Mouse (Mus musculus): Measurements from ENCODE around the gene Fam216b.

Fam216b gene

DNA sequence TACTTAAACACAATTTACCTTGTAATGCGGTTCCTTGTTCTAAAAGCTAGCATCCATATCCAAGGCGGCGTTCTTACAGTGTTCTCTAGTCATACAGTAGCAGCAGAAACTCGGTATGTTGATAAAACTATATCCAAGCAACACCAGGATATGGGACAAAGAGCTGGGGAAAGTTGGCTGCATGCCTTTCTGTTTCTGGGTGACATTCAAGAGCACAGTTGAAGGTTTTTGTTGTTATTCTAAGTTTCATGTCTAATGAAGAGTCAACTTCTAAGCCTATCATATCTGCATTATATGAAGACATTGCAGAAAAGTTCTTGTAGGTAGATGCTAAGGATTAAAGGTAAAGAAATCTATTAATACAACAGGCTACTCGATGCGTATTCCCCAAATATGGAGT, at the start of gene Fam216b:
TSS of gene Fam216b (minus strand) at position 101 of the 400 bp plus-strand sequence.
- DNase-seq (ENCODE audit: low spot score in 2 of 2), result no peak

DNA sequence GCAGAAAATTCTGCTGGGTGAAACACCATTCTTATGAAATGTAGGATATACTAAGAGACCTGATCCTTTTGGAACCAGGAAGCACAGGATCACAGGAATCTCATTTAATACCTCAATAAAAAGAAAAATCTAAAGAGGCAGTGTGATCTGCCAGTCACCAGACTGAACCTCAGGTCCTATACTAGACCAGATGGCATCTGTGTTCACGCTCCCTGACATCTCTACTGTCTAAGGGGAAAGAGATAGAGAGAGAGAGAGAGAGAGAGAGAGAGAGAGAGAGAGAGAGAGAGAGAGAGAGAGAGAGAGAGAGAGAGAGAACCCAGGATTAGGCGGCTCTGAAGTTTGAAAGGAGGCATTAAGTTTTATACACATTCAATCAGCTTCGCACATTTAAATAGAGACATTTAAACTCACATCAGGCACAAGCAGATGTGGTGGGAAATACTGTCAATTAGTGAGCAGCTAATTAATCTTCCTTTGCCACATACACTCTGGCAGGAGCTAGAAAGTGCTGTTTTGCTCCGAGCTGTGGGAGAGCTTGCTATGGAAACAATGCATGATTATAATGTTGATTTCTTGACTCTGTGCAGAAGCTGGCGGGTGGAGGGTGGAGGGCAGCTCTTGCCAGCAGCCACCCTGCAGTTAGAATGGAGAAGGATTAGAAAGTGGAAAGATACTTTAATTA, 43.7 kb upstream of the Fam216b start:
- DNase-seq (ENCODE audit: low spot score in 2 of 2), result no peak

GRCm38 (mm10) chr14:78126670-78127069, 37.9 kb upstream of the Fam216b start:
- DNase-seq (ENCODE audit: low spot score in 2 of 2), result no peak

DNA sequence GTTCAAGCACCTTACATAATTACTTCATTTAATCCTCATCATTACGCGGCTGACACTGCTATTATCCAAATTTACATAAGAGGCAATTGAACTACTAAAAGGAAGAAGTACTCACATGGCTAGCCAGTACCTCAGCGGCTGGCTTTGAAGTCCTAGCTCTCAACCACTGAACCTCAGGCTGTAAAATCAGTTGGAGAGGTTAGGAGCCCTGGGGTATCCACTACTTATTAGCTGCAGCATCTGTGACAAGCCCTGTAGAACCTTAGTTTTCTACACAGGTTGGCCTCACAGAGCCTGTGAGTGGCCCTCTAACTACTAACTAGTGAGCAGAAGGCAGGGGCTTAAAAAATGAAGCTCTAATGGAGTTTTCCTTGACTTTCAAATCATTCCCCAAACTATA, 31.5 kb upstream of the Fam216b start:
- DNase-seq (ENCODE audit: low spot score in 2 of 2), result no peak

- DNase-seq (ENCODE audit: low spot score in 2 of 2), result no peak
These were observed 30.8 kb upstream of the Fam216b start for GRCm38 (mm10) chr14:78119449-78120200.

DNA sequence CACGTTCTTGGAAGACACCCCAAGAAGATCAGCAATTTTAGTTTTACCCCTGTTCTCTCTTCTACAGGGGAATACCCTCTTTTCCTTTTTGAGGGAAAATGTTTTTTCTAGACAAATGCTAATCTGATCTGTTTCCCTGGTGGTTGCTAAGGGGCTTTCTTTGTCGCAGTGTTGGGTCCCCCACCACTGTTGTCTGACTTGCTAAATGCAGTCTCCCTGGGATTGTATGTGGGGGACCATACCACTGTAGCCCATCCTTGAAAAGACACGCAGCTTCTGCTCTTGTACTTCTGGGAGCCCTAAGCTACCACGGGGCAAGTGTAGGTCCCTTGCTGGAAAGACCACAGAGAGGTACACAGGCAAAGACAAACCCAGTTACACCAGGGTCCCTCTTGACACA, 28.9 kb upstream of the Fam216b start:
- DNase-seq (ENCODE audit: low spot score in 2 of 2), result no peak

DNA sequence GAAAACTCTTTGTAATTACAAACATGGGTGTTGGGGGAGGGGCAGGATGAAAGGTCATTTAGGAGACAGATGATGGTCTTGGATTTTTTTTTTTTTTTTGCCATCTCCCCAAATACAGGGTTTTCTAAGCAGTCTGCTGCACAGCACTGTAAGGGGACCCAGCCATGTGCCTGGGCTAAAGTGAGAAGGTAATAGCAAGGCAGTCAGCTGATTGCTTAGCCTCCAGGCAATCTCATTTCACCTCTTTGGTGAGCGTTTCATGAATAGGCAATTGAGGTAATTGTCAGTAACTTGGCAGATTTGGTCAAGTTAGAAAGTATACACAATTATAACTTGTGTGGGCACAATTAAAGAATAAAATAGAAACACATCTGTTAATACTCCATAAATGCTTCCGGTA, 28.5 kb upstream of the Fam216b start:
- DNase-seq (ENCODE audit: low spot score in 2 of 2), result no peak

GRCm38 (mm10) chr14:78112466-78112865, 23.7 kb upstream of the Fam216b start:
- no peak for DNase-seq (ENCODE audit: low spot score in 2 of 2)

GRCm38 (mm10) chr14:78110871-78111270, 22.1 kb upstream of the Fam216b start:
- DNase-seq (ENCODE audit: low spot score in 2 of 2), result no peak

GRCm38 (mm10) chr14:78109419-78109818, 20.6 kb upstream of the Fam216b start:
- no peak for DNase-seq (ENCODE audit: low spot score in 2 of 2)

GRCm38 (mm10) chr14:78108388-78108787, 19.6 kb upstream of the Fam216b start:
- no peak for DNase-seq (ENCODE audit: low spot score in 2 of 2)

GRCm38 (mm10) chr14:78089591-78089990, 784 bp upstream of the Fam216b start:
- no peak for DNase-seq (ENCODE audit: low spot score in 2 of 2)

DNA sequence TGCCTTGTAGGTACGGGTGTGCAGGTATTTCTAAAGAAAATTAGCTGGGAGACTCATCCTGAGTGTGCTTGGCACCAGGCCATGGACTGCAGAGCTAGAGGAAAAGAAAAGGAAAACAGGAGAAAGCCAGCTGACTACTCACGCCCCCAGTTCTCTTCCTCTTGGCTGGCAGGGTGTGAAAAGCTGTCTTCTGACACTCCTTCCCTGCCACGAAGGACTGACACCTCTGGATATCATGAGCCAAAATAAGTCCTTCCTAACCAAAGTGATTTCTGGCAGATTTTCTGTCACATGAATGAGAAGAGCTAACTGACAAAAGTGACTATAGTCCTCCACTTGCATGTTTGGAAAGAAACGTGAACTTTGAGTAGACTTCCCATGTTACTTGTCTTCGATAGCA, 5.3 kb downstream of the Fam216b start:
- no peak for DNase-seq (ENCODE audit: low spot score in 2 of 2)

DNA sequence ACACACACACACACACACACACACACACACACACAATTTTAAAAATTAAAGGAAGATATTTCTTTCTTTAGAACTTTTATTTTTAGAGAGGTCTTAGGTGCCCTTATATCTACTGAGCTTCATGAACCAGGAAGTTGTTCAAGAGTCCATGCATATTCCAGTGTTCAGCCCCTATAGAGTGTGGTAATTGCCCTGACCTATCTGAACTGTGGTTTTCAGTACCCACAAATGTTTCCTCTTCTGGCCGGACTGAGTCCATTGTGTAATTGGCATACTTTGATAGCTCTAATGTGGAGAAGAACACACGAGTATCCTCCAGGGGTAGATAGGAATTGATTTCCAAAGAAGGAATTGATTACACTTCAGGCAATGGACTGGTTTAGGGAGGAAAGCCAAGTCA, 11.3 kb downstream of the Fam216b start:
- no peak for DNase-seq (ENCODE audit: low spot score in 2 of 2)

- no peak for DNase-seq (ENCODE audit: low spot score in 2 of 2)
These were observed 22.7 kb downstream of the Fam216b start for GRCm38 (mm10) chr14:78065938-78066710.

DNA sequence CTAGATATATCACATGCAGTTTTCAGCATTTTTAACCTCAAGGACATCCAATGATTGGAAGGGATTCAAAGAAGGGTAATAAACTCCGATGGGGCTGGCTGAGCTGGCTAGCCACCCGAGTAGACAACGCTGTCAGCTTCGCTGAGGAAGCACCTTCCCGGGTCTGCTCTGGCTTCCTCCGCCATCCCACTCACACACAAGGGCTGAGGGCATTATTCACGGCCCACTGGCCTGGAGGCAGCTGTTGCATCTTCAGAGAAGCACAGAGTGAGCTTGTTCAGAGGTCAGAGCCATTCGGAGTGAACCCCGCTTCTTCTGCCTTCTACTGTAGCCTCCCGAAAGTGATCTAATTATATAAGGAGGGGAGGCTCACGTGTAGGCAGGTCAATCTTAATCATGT, 26.3 kb downstream of the Fam216b start:
- DNase-seq (ENCODE audit: low spot score in 2 of 2), result no peak

DNA sequence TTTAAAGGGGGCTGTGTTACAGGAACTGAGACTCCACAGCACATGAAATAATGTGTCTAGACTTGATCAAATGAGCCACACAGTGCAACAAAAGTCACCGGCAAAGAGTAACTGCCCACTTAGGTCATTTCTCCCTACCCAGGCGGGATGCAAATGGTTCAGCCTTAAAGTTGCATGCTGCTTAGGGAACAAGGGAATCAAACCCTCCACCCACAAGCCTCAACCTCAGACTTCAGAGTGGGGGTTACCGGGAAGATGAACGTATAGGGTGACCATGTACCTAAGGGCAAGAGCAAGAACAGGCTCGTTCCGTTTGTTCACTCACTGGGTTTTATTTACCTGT, 28.2 kb downstream of the Fam216b start:
- DNase-seq (ENCODE audit: low spot score in 2 of 2), result no peak

GRCm38 (mm10) chr14:78059878-78060608, 28.8 kb downstream of the Fam216b start:
- DNase-seq (ENCODE audit: low spot score in 2 of 2), result no peak

DNA sequence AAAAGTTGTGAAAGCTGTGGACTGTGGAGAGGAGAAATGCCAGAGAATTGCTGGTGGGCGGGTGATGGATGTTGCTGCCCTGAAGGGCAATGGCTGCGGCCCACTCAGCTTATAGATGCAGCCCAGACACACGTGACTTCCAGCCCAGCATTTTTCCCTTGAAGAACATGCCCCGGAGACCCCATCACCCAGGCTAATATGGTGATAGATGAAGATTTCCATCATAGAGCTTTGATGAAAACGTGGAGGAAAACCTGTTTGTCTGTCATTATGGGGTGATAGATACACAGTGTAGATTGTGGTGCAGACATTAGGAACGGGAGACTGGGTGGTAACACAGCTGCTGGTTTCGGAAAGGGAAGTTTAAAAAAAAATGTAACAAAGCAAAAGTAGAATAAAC, 31.4 kb downstream of the Fam216b start:
- no peak for DNase-seq (ENCODE audit: low spot score in 2 of 2)

GRCm38 (mm10) chr14:78056371-78056770, 32.4 kb downstream of the Fam216b start:
- no peak for DNase-seq (ENCODE audit: low spot score in 2 of 2)

- DNase-seq (ENCODE audit: low spot score in 2 of 2), result no peak
These were observed 40.1 kb downstream of the Fam216b start for GRCm38 (mm10) chr14:78048674-78049073.

- DNase-seq (ENCODE audit: low spot score in 2 of 2), result no peak
These were observed 40.5 kb downstream of the Fam216b start for GRCm38 (mm10) chr14:78048258-78048657.
